Mouse (Mus musculus): ENCODE measurements around the gene Scaf11. TPM values are rescaled to one million over a fixed set of nuclear protein-coding genes. Genes with fewer than 3 reads are reported as not detected.

Scaf11 gene
- total and polyA plus RNA-seq, 2 experiments from 2014 or later = 37.6 to 40.1 TPM

DNA sequence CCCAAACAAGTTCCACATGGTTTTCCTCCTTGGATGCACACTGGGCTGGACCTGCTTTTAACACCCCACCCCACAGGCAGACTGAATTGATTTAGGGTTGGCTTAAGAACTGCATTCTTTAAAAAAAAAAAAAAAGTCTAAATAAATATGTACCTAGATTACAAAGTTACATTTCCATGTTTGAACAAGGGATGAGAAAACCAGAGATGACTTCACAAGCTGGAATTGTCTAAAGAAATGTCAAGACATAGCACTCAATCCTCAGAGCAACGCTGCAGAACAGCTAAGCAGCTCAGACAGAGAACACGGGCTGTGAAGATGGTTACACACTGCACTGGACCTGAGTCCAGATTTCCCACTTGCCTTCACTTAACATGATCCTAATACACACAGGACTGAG, 53.5 kb downstream of the Scaf11 start:
- no peak overlapping the region for H3K4me3 ChIP-seq (ENCODE audit: low read depth, low read length)
- ATAC-seq (no peak), DNase-seq (no peak)
- H3K9ac ChIP-seq = no peak overlapping the region
- H3K27me3 ChIP-seq (ENCODE audit: insufficient read depth, low read length) = no peaks in the 10 kb centered on the region
- H3K36me3 ChIP-seq (ENCODE audit: insufficient read depth) = peaks cover 14% of the 10 kb centered on the region
- H3K4me1 ChIP-seq (ENCODE audit: insufficient read depth) = no peaks in the 10 kb centered on the region
- WGBS = 87% methylated on average over 2 of the region's 2 CpGs
- TF ChIP-seq CTCF (IDR thresholded peaks at IDR 0.05; ENCODE audit: low read depth) = no peak
- no peak overlapping the region for H3K27ac ChIP-seq (ENCODE audit: low read depth, low read length)
- no peaks in the 10 kb centered on the region for H3K9me3 ChIP-seq (ENCODE audit: low read length)
- no peak overlapping the region for H3K4me2 ChIP-seq (ENCODE audit: low read depth)

DNA sequence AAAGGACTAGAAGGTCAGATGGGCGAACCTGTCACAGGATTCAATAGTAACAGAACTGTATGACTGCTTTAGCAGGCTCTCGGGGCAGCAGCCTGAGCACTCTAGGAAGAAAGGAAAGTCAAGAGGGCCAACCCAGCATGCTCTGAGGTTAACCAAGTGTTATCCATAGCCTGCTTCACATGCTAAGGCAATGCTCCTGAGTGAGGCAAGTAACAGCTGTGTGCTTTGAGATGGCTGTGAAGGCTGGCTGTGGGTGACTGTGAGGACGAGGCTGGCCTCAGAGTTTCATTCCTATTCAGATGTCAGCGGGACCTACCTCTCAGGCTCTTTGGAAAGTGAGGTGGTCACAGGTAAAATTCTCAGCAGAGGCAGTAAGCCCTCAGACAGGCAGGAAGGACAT, 54.4 kb downstream of the Scaf11 start:
- ATAC-seq = no peak
- no peak for DNase-seq
- Histone ChIP-seq H3K4me3 (ENCODE audit: low read depth, low read length) (no peak overlapping the region), H3K4me1 (ENCODE audit: insufficient read depth) (no peaks in the 10 kb centered on the region), H3K27me3 (ENCODE audit: insufficient read depth, low read length) (no peaks in the 10 kb centered on the region), H3K36me3 (ENCODE audit: insufficient read depth) (peaks cover 12% of the 10 kb centered on the region; the same call in 1 of the 2 replicates), H3K27ac (ENCODE audit: low read depth, low read length) (no peak overlapping the region), H3K9ac (no peak overlapping the region), H3K4me2 (ENCODE audit: low read depth) (no peak overlapping the region), H3K9me3 (ENCODE audit: low read length) (no peaks in the 10 kb centered on the region)
- WGBS = 86% methylated on average over 4 of the region's 4 CpGs
- TF ChIP-seq CTCF (IDR thresholded peaks at IDR 0.05; ENCODE audit: low read depth) = no peak

DNA sequence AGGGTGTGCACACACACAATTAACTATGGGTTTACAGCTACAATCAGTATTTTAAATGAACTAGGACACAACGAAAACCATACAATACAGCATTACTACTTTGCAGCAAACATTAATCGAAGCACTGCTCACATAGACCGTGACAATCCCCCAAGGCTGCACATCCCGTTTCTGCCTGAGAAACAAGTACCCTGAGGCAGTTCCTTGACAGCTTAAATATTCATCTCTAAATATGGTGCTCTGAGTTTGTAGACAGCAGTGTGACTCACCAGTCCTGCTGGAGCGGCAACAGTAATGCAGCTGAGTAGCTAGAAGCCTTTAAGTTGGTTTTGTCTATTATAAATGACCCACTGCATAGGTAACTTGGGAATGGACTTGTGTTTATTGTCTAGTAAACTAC, 55.1 kb downstream of the Scaf11 start:
- no peak for TF ChIP-seq CTCF (IDR thresholded peaks at IDR 0.05; ENCODE audit: low read depth)
- Histone ChIP-seq H3K36me3 (ENCODE audit: insufficient read depth) (peaks cover 12% of the 10 kb centered on the region; the same call in 1 of the 2 replicates), H3K4me1 (ENCODE audit: insufficient read depth) (no peaks in the 10 kb centered on the region), H3K9me3 (ENCODE audit: low read length) (no peaks in the 10 kb centered on the region), H3K27me3 (ENCODE audit: insufficient read depth, low read length) (no peaks in the 10 kb centered on the region), H3K27ac (ENCODE audit: low read depth, low read length) (no peak overlapping the region), H3K9ac (no peak overlapping the region), H3K4me2 (ENCODE audit: low read depth) (no peak overlapping the region), H3K4me3 (ENCODE audit: low read depth, low read length) (no peak overlapping the region)
- WGBS = 81% methylated on average over 5 of the region's 5 CpGs
- peak; percentile 8 for DNase-seq
- no peak for ATAC-seq

DNA sequence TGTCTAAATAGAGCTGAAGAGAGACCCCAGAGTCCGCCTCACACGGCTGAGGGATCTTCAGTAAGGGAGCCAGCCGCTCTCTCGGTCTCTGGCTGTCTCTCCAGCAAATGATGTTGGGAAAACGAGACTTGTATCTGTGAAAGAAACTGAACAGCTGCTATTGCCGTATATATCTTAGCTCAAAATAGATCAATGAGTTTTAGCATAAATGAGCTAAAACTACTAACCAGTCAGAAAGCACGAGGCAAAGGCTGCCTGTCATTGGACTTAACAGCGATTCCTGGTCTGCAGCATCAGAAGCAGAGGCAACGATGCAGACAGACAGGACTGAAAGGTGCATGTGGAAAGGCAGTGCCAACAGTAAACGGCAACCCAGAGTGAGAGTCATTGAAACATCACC, 62.3 kb downstream of the Scaf11 start:
- TF ChIP-seq CTCF (IDR thresholded peaks at IDR 0.05; ENCODE audit: low read depth) = no peak
- no peaks in the 10 kb centered on the region for H3K4me1 ChIP-seq (ENCODE audit: insufficient read depth)
- 72% methylated on average over 10 of the region's 10 CpGs for WGBS
- no peak overlapping the region for H3K27ac ChIP-seq (ENCODE audit: low read depth, low read length)
- H3K9ac ChIP-seq = no peak overlapping the region
- no peak overlapping the region for H3K4me3 ChIP-seq (ENCODE audit: low read depth, low read length)
- no peaks in the 10 kb centered on the region for H3K27me3 ChIP-seq (ENCODE audit: insufficient read depth, low read length)
- peak; percentile 29 for DNase-seq
- H3K36me3 ChIP-seq (ENCODE audit: insufficient read depth) = peaks cover 31% of the 10 kb centered on the region
- no peak overlapping the region for H3K4me2 ChIP-seq (ENCODE audit: low read depth)
- H3K9me3 ChIP-seq (ENCODE audit: low read length) = no peaks in the 10 kb centered on the region
- peak; percentile 45 for ATAC-seq

DNA sequence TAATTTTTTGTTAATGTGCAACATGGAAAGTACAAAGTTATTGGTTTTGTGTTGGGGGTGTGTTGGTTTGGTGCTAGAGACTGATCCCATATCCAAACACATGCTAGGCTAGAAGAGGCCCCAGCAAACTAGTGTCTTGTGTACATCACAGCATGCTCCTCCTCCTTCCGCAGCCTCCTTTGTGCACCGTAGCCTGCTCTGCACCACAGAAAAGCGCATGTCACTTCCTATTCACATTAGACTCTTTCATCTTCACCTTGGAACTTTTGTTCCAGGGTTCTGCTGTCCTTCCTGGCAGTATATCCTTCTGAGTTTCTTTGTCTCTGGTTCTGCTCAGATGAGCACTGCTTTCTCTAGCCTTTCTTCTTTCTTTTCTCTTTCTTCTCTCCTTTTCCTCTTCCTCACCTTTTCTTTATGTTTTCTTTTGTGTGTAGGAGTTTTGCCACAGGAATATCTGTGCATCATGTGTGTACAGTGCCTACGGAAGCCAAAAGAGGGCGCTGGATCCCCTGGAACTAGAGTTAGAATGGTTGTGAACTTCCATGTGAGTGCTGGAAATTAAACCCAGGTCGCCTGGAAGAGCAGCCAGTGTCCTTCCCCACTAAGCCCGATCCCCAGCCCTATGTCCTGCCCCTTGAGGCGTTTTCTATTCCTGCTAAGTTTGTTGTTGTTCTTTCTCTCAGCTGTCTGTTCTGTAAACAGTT, 63.9 kb downstream of the Scaf11 start:
- H3K27me3 ChIP-seq (ENCODE audit: insufficient read depth, low read length) = no peaks in the 10 kb centered on the region
- H3K4me1 ChIP-seq (ENCODE audit: insufficient read depth) = no peaks in the 10 kb centered on the region
- H3K4me3 ChIP-seq (ENCODE audit: low read depth, low read length) = no peak overlapping the region
- peak; percentile 17; the same call in 1 of the 2 replicates for TF ChIP-seq CTCF (IDR thresholded peaks at IDR 0.05; ENCODE audit: low read depth)
- no peaks in the 10 kb centered on the region for H3K9me3 ChIP-seq (ENCODE audit: low read length)
- ATAC-seq (no peak), DNase-seq (no peak)
- H3K4me2 ChIP-seq (ENCODE audit: low read depth) = no peak overlapping the region
- 80% methylated on average over 8 of the region's 8 CpGs for WGBS
- peaks cover 31% of the 10 kb centered on the region for H3K36me3 ChIP-seq (ENCODE audit: insufficient read depth)
- H3K27ac ChIP-seq (ENCODE audit: low read depth, low read length) = no peak overlapping the region
- H3K9ac ChIP-seq = no peak overlapping the region

DNA sequence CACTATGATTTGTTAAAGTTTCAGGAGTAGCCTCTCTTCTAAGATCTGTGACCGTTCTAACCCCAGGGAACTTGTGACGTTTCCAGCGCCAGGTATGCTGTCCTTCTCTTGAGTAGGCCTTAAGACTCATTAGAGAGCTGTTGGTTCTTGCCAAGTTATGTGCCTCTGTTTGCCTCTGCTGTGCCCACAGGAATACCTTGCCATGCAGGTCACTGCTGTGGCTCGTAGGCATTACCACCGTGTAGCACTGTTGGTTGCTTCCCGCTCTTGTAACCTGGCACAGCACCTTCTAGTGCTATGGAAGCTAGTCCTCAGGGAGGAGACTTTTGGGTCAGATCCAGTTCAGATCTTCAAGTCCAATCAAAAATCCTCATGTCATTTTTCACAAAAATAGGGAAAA, 65.6 kb downstream of the Scaf11 start:
- TF ChIP-seq CTCF (IDR thresholded peaks at IDR 0.05; ENCODE audit: low read depth) = no peak
- DNase-seq = no peak
- Histone ChIP-seq H3K4me2 (ENCODE audit: low read depth) (no peak overlapping the region), H3K9me3 (ENCODE audit: low read length) (no peaks in the 10 kb centered on the region), H3K4me1 (ENCODE audit: insufficient read depth) (no peaks in the 10 kb centered on the region), H3K27me3 (ENCODE audit: insufficient read depth, low read length) (no peaks in the 10 kb centered on the region), H3K27ac (ENCODE audit: low read depth, low read length) (no peak overlapping the region), H3K4me3 (ENCODE audit: low read depth, low read length) (no peak overlapping the region), H3K36me3 (ENCODE audit: insufficient read depth) (peaks cover 41% of the 10 kb centered on the region), H3K9ac (no peak overlapping the region)
- WGBS = 95% methylated on average over 6 of the region's 6 CpGs
- ATAC-seq = no peak

DNA sequence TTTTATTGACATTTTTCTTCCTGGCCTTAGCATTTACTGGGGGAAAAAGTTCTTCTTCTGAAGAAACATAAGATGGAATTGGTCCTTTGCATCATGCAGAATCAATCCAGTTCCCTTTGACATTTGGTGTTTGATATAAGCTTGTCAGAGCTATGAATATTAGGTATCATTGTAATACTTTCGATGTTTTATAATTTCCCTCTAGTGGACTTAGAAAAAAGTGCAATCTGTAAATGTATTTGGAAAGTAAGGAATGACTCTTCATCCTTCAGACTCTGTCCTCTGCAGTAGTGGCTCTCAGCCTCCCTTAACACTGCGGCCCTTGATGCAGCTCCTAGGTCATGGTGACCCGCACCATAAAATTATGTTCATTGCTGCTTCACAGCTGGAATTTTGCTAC, 67.8 kb downstream of the Scaf11 start:
- Histone ChIP-seq H3K27ac (ENCODE audit: low read depth, low read length) (no peak overlapping the region), H3K9ac (no peak overlapping the region), H3K4me1 (ENCODE audit: insufficient read depth) (no peaks in the 10 kb centered on the region), H3K36me3 (ENCODE audit: insufficient read depth) (peaks cover 44% of the 10 kb centered on the region), H3K27me3 (ENCODE audit: insufficient read depth, low read length) (no peaks in the 10 kb centered on the region), H3K4me3 (ENCODE audit: low read depth, low read length) (no peak overlapping the region), H3K4me2 (ENCODE audit: low read depth) (no peak overlapping the region), H3K9me3 (ENCODE audit: low read length) (no peaks in the 10 kb centered on the region)
- peak; percentile 27; the same call in 1 of the 2 replicates for TF ChIP-seq CTCF (IDR thresholded peaks at IDR 0.05; ENCODE audit: low read depth)
- WGBS = 92% methylated on average over 3 of the region's 3 CpGs
- no peak for DNase-seq
- ATAC-seq = no peak

All from forebrain, postnatal 0 days (tissue).